Mouse (Mus musculus) brown adipose tissue, adult 24 weeks (tissue): ENCODE measurements around the gene Hmga2. TPM values are rescaled to one million over a fixed set of nuclear protein-coding genes. Genes with fewer than 3 reads are reported as not detected.

ENCODE experiments used
- H3K27ac ChIP-seq: fragments of 200-500 bp; replicated peaks from 2 replicates; pipeline ENCODE4 v1.5.1; 2012; ENCODE audit warnings: low read depth, mild to moderate bottlenecking, low read length
- H3K4me1 ChIP-seq: fragments of 200-500 bp; 2 replicates; pipeline ENCODE4 v1.6.1; 2012; ENCODE audit warnings: low read length, mixed read lengths; ENCODE audit not compliant: control insufficient read depth, insufficient read depth, insufficient read length
- H3K4me3 ChIP-seq: fragments of 200-500 bp; 2 replicates; pipeline ENCODE4 v1.5.1; 2012; ENCODE audit warnings: low read depth, mild to moderate bottlenecking, low read length, moderate library complexity; ENCODE audit not compliant: insufficient read depth
- polyA plus RNA-seq: library from polyadenylated mRNA; stranded (reverse); fragments of >200 nt; gene quantifications from 2 replicates; pipeline ENCODE4 v1.2.4, GENCODE M21; 2012; ENCODE audit not compliant: missing spikeins, insufficient read depth, insufficient read length

Gene Hmga2
- polyA plus RNA-seq, 1 experiment, result not detected

GRCm38 (mm10) chr10:120484144-120484543, 7.9 kb upstream of the Hmga2 start:
- no peak overlapping the region for H3K27ac ChIP-seq
- H3K4me3 ChIP-seq, result no peak overlapping the region
- H3K4me1 ChIP-seq, result no peaks in the 10 kb centered on the region

GRCm38 (mm10) chr10:120478164-120478563, 1.9 kb upstream of the Hmga2 start:
- no peak overlapping the region for H3K4me3 ChIP-seq
- peaks cover 13% of the 10 kb centered on the region for H3K4me1 ChIP-seq
- H3K27ac ChIP-seq, result no peak overlapping the region

GRCm38 (mm10) chr10:120477501-120477900, 1.2 kb upstream of the Hmga2 start:
- Histone ChIP-seq H3K27ac (no peak overlapping the region), H3K4me1 (peaks cover 13% of the 10 kb centered on the region), H3K4me3 (0 out of 2 replicates have a peak overlapping the region, but pooled peaks have one; percentile 24)

- Histone ChIP-seq H3K27ac (no peak overlapping the region), H3K4me3 (peak overlapping the region; percentile 45), H3K4me1 (peaks cover 13% of the 10 kb centered on the region)
Measured at GRCm38 (mm10) chr10:120476516-120477336, 457 bp upstream of the Hmga2 start.

GRCm38 (mm10) chr10:120475041-120475541, 1.2 kb downstream of the Hmga2 start:
- H3K4me1 ChIP-seq, result peaks cover 13% of the 10 kb centered on the region
- peak overlapping the region; percentile 45 for H3K4me3 ChIP-seq
- H3K27ac ChIP-seq, result no peak overlapping the region

GRCm38 (mm10) chr10:120474301-120474700, 2.0 kb downstream of the Hmga2 start:
- peak overlapping the region; percentile 36 for H3K4me3 ChIP-seq
- peaks cover 13% of the 10 kb centered on the region for H3K4me1 ChIP-seq
- no peak overlapping the region for H3K27ac ChIP-seq

- Histone ChIP-seq H3K4me1 (peaks cover 13% of the 10 kb centered on the region), H3K27ac (no peak overlapping the region), H3K4me3 (no peak overlapping the region)
Measured at GRCm38 (mm10) chr10:120473218-120473617, 3.1 kb downstream of the Hmga2 start.

GRCm38 (mm10) chr10:120472606-120473005, 3.7 kb downstream of the Hmga2 start:
- H3K4me1 ChIP-seq, result peaks cover 13% of the 10 kb centered on the region
- no peak overlapping the region for H3K27ac ChIP-seq
- H3K4me3 ChIP-seq, result no peak overlapping the region

- Histone ChIP-seq H3K4me3 (no peak overlapping the region), H3K4me1 (no peaks in the 10 kb centered on the region), H3K27ac (no peak overlapping the region)
Measured at GRCm38 (mm10) chr10:120465121-120465520, 11.1 kb downstream of the Hmga2 start.

- Histone ChIP-seq H3K4me1 (no peaks in the 10 kb centered on the region), H3K27ac (no peak overlapping the region), H3K4me3 (no peak overlapping the region)
Measured at GRCm38 (mm10) chr10:120461769-120462168, 14.5 kb downstream of the Hmga2 start.

- Histone ChIP-seq H3K4me3 (no peak overlapping the region), H3K4me1 (no peaks in the 10 kb centered on the region), H3K27ac (no peak overlapping the region)
Measured at GRCm38 (mm10) chr10:120461301-120461700, 15.0 kb downstream of the Hmga2 start.

- Histone ChIP-seq H3K4me3 (no peak overlapping the region), H3K4me1 (no peaks in the 10 kb centered on the region), H3K27ac (no peak overlapping the region)
Measured at GRCm38 (mm10) chr10:120458866-120459265, 17.4 kb downstream of the Hmga2 start.

GRCm38 (mm10) chr10:120449661-120450284, 26.5 kb downstream of the Hmga2 start:
- no peaks in the 10 kb centered on the region for H3K4me1 ChIP-seq
- H3K4me3 ChIP-seq, result no peak overlapping the region
- H3K27ac ChIP-seq, result no peak overlapping the region

- Histone ChIP-seq H3K4me3 (no peak overlapping the region), H3K27ac (no peak overlapping the region), H3K4me1 (no peaks in the 10 kb centered on the region)
Measured at GRCm38 (mm10) chr10:120446799-120447198, 29.5 kb downstream of the Hmga2 start.

GRCm38 (mm10) chr10:120446206-120446605, 30.1 kb downstream of the Hmga2 start:
- Histone ChIP-seq H3K27ac (no peak overlapping the region), H3K4me1 (no peaks in the 10 kb centered on the region), H3K4me3 (no peak overlapping the region)
